ENCODE assay signal across 19 mouse cellular contexts in genomic region chr10:69828770-69829169, GRCm38 (mm10).
A peak's percentile ranks its signal among the peaks of the same experiment; 100 is the strongest.
DNase-seq lines count a peak whose midpoint lies in the region; ATAC-seq lines count a peak whose summit lies in the region.
"Had no signal": no experiment of that assay in that cellular context is flagged by ENCODE, and none has a peak within 500 bp of the region (broad histone marks: within the 10 kb centered on the region; RNA-seq: fewer than 3 reads in every experiment).

No protein-coding gene starts in this region.

- no peak overlapping the region for H3K4me2 ChIP-seq in heart, embryonic 12.5 days
- H3K4me2 ChIP-seq: embryonic facial prominence, embryonic 13.5 days; liver, embryonic 11.5 days; midbrain, embryonic 15.5 days; stomach, embryonic 15.5 days had no signal

- H3K9me3 ChIP-seq in heart, embryonic 12.5 days (replicated peaks), result no peaks in the 10 kb centered on the region
- H3K9me3 ChIP-seq: embryonic facial prominence, embryonic 13.5 days; midbrain, embryonic 15.5 days; stomach, embryonic 15.5 days had no signal

- H3K27me3 ChIP-seq in heart, embryonic 12.5 days (replicated peaks), result no peaks in the 10 kb centered on the region
- H3K27me3 ChIP-seq: embryonic facial prominence, embryonic 13.5 days; megakaryocyte, embryonic 14.5 days; midbrain, embryonic 15.5 days; stomach, embryonic 15.5 days had no signal

- WGBS in heart, embryonic 12.5 days, result 43% methylated on average over 2 of the region's 2 CpGs

- no peak for ATAC-seq in heart, embryonic 12.5 days (ENCODE audit: insufficient number of reproducible peaks, low FRiP score)
- ATAC-seq: forebrain, embryonic 14.5 days; inflammation-experienced regulatory T-cells, adult 6 months; midbrain, embryonic 15.5 days had no signal

- peak; percentile 9 to 11 for DNase-seq in heart, adult 9 months (ENCODE audit: low spot score in 2 of 2)
- no peak for DNase-seq in heart, postnatal 25 days (ENCODE audit: low spot score)
- peak; percentile 25 to 34 for DNase-seq in kidney, postnatal 36 days
- DNase-seq in kidney, postnatal 14 days, result no peak
- peak; percentile 50 to 67 for DNase-seq in heart, postnatal 10 days
- no peak for DNase-seq in retina, embryonic 14.5 days (ENCODE audit: low spot score)
- DNase-seq: adrenal gland, postnatal 36 days; cerebellum, adult 11-12 months; cerebellum, postnatal 14 days; thymus, adult 18-20 months; thymus, postnatal 4 days had no signal

- intact Hi-C loops in heart, postnatal 25 days (cut with DNase I), result no loop called here
- intact Hi-C loops in heart, postnatal 10 days (cut with DNase I), result no loop called here

- H3K27ac ChIP-seq in heart, embryonic 12.5 days (ENCODE audit: poor library complexity, severe bottlenecking), result peak overlapping the region; percentile 76
- H3K27ac ChIP-seq: embryonic facial prominence, embryonic 13.5 days; midbrain, embryonic 15.5 days; stomach, embryonic 15.5 days had no signal

- H3K36me3 ChIP-seq in heart, embryonic 12.5 days, result peaks cover 21% of the 10 kb centered on the region
- H3K36me3 ChIP-seq: embryonic facial prominence, embryonic 13.5 days; stomach, embryonic 15.5 days had no signal

- no peak overlapping the region for H3K9ac ChIP-seq in heart, embryonic 12.5 days
- H3K9ac ChIP-seq: embryonic facial prominence, embryonic 13.5 days; midbrain, embryonic 15.5 days; stomach, embryonic 15.5 days had no signal

- peaks cover 30% of the 10 kb centered on the region for H3K4me1 ChIP-seq in heart, embryonic 12.5 days (replicated peaks)
- H3K4me1 ChIP-seq: embryonic facial prominence, embryonic 13.5 days; megakaryocyte, embryonic 14.5 days; midbrain, embryonic 15.5 days; stomach, embryonic 15.5 days had no signal

- no peak overlapping the region for H3K4me3 ChIP-seq in heart, embryonic 12.5 days
- H3K4me3 ChIP-seq: embryonic facial prominence, embryonic 13.5 days; megakaryocyte, embryonic 14.5 days; midbrain, embryonic 15.5 days; stomach, embryonic 15.5 days had no signal

Comparison
In these comparisons a context has a peak if more than half of its experiments do, and no peak if none do; other contexts are left out.
1. DNase-seq: peak in heart, adult 9 months (2 of 2), kidney, postnatal 36 days (2 of 2) and heart, postnatal 10 days (2 of 2); none in heart, postnatal 25 days (single experiment), kidney, postnatal 14 days (single experiment) and retina, embryonic 14.5 days (single experiment).